Mouse (Mus musculus) hindbrain, embryonic 10.5 days (tissue): Measurements from ENCODE around the gene Ldha. TPM values are rescaled to one million over a fixed set of nuclear protein-coding genes. Genes with fewer than 3 reads are reported as not detected.
A peak's percentile ranks its signal among the peaks of the same experiment; 100 is the strongest.

Experiments
- DNase-seq: peaks from one replicate; pipeline ENCODE4 v3.0.0-alpha.2; 2017; ENCODE audit warnings: low spot score
- H3K27ac ChIP-seq: fragments of 300-500 bp; sonication (generic); 2 replicates; pipeline ENCODE4 v1.5.1; 2016; ENCODE audit warnings: mild to moderate bottlenecking, moderate library complexity
- H3K27me3 ChIP-seq: fragments of 300-500 bp; sonication (generic); 2 replicates; pipeline ENCODE4 v1.6.1; 2016; ENCODE audit warnings: mild to moderate bottlenecking; ENCODE audit not compliant: poor library complexity, insufficient read depth, severe bottlenecking
- H3K36me3 ChIP-seq: fragments of 300-500 bp; sonication (generic); 2 replicates; pipeline ENCODE4 v1.6.1; 2016; ENCODE audit warnings: mild to moderate bottlenecking, moderate library complexity
- H3K4me1 ChIP-seq: fragments of 300-500 bp; sonication (generic); replicated peaks from 2 replicates; pipeline ENCODE4 v1.6.1; 2016; ENCODE audit warnings: mild to moderate bottlenecking
- H3K4me3 ChIP-seq: fragments of 300-500 bp; sonication (generic); 2 replicates; pipeline ENCODE4 v1.5.1; 2016; ENCODE audit warnings: mild to moderate bottlenecking, moderate library complexity
- H3K9me3 ChIP-seq: fragments of 300-500 bp; sonication (generic); 2 replicates; pipeline ENCODE4 v1.6.1; 2016; ENCODE audit warnings: mild to moderate bottlenecking, moderate library complexity
- WGBS: fragments of 180-500 bp; shearing (Covaris S2); methylation state at CpG from one replicate; pipeline ENCODE4 v1.1.7; 2016; 5-methylcytosine and 5-hydroxymethylcytosine counted together
- polyA plus RNA-seq: library from polyadenylated mRNA; unstranded; fragments of >200 nt; fragmentation: Nextera tagmentation; extraction: Ambion mirVana; gene quantifications from 2 replicates; pipeline ENCODE4 v1.2.1, GENCODE M21; 2016

Gene Ldha
- polyA plus RNA-seq, 1 experiment from 2014 or later: 2,204 TPM

- no peaks in the 10 kb centered on the region for H3K9me3 ChIP-seq
- peaks cover 27% of the 10 kb centered on the region; the same call in 1 of the 2 replicates for H3K27me3 ChIP-seq
- 50% methylated on average over 4 of the region's 4 CpGs for WGBS
- peaks cover 70% of the 10 kb centered on the region for H3K4me1 ChIP-seq
- H3K36me3 ChIP-seq: no peaks in the 10 kb centered on the region
- no peak for DNase-seq
- H3K27ac ChIP-seq: no peak overlapping the region
- no peak overlapping the region for H3K4me3 ChIP-seq
These were observed 949 bp upstream of the Ldha start for GRCm38 (mm10) chr7:46840326-46840725.

GRCm38 (mm10) chr7:46842278-46842677, 1.0 kb downstream of the Ldha start:
- H3K4me3 ChIP-seq: no peak overlapping the region
- no peak overlapping the region for H3K27ac ChIP-seq
- no peaks in the 10 kb centered on the region for H3K9me3 ChIP-seq
- peaks cover 27% of the 10 kb centered on the region; the same call in 1 of the 2 replicates for H3K27me3 ChIP-seq
- peaks cover 77% of the 10 kb centered on the region for H3K4me1 ChIP-seq
- peaks cover 5% of the 10 kb centered on the region; the same call in 1 of the 2 replicates for H3K36me3 ChIP-seq
- WGBS: 31% methylated on average over 5 of the region's 5 CpGs
- DNase-seq: no peak

GRCm38 (mm10) chr7:46843576-46843975, 2.3 kb downstream of the Ldha start:
- WGBS: 87% methylated on average over 4 of the region's 4 CpGs
- Histone ChIP-seq H3K27ac (0 out of 2 replicates have a peak overlapping the region, but pooled peaks have one; percentile 2), H3K4me1 (peaks cover 71% of the 10 kb centered on the region)

GRCm38 (mm10) chr7:46845211-46845977, 4.1 kb downstream of the Ldha start:
- Histone ChIP-seq H3K36me3 (peaks cover 36% of the 10 kb centered on the region), H3K4me3 (peak overlapping the region; percentile 94), H3K4me1 (peaks cover 59% of the 10 kb centered on the region), H3K27ac (peak overlapping the region; percentile 99), H3K27me3 (peaks cover 27% of the 10 kb centered on the region; the same call in 1 of the 2 replicates), H3K9me3 (no peaks in the 10 kb centered on the region)
- peak; percentile 93 for DNase-seq
- WGBS: under 1% methylated on average over 51 of the region's 51 CpGs

More at GRCm38 (mm10) chr7:46843576-46843975, 2.3 kb downstream of the Ldha start:
- Histone ChIP-seq H3K9me3 (no peaks in the 10 kb centered on the region), H3K36me3 (peaks cover 18% of the 10 kb centered on the region), H3K27me3 (peaks cover 27% of the 10 kb centered on the region; the same call in 1 of the 2 replicates), H3K4me3 (no peak overlapping the region)
- no peak for DNase-seq

GRCm38 (mm10) chr7:46845978-46846485, 4.8 kb downstream of the Ldha start:
- DNase-seq: peak; percentile 50
- WGBS: under 1% methylated on average over 36 of the region's 36 CpGs
- peak overlapping the region; percentile 99 for H3K27ac ChIP-seq

GRCm38 (mm10) chr7:46846486-46847244, 5.4 kb downstream of the Ldha start:
- Histone ChIP-seq H3K36me3 (peaks cover 49% of the 10 kb centered on the region), H3K4me1 (peaks cover 47% of the 10 kb centered on the region), H3K27me3 (peaks cover 15% of the 10 kb centered on the region; the same call in 1 of the 2 replicates), H3K27ac (peak overlapping the region; percentile 99), H3K4me3 (peak overlapping the region; percentile 94), H3K9me3 (no peaks in the 10 kb centered on the region)
- WGBS: 2% methylated on average over 28 of the region's 28 CpGs
- DNase-seq: peak; percentile 83

More at GRCm38 (mm10) chr7:46845978-46846485, 4.8 kb downstream of the Ldha start:
- Histone ChIP-seq H3K9me3 (no peaks in the 10 kb centered on the region), H3K4me1 (peaks cover 53% of the 10 kb centered on the region), H3K4me3 (peak overlapping the region; percentile 94), H3K27me3 (peaks cover 21% of the 10 kb centered on the region; the same call in 1 of the 2 replicates), H3K36me3 (peaks cover 43% of the 10 kb centered on the region)

GRCm38 (mm10) chr7:46849287-46849686, 8.0 kb downstream of the Ldha start:
- Histone ChIP-seq H3K27me3 (no peaks in the 10 kb centered on the region), H3K9me3 (no peaks in the 10 kb centered on the region), H3K4me1 (peaks cover 36% of the 10 kb centered on the region), H3K4me3 (no peak overlapping the region), H3K27ac (no peak overlapping the region), H3K36me3 (peaks cover 75% of the 10 kb centered on the region)
- WGBS: 67% methylated on average over 5 of the region's 5 CpGs
- DNase-seq: no peak

GRCm38 (mm10) chr7:46851026-46851425, 9.8 kb downstream of the Ldha start:
- peak; percentile 23 for DNase-seq
- H3K4me1 ChIP-seq: peaks cover 20% of the 10 kb centered on the region
- H3K36me3 ChIP-seq: peaks cover 92% of the 10 kb centered on the region
- H3K4me3 ChIP-seq: no peak overlapping the region
- H3K27me3 ChIP-seq: no peaks in the 10 kb centered on the region
- H3K27ac ChIP-seq: no peak overlapping the region
- 64% methylated on average over 7 of the region's 7 CpGs for WGBS
- H3K9me3 ChIP-seq: no peaks in the 10 kb centered on the region

- H3K4me1 ChIP-seq: peaks cover 7% of the 10 kb centered on the region
- no peaks in the 10 kb centered on the region for H3K27me3 ChIP-seq
- H3K4me3 ChIP-seq: no peak overlapping the region
- no peaks in the 10 kb centered on the region for H3K9me3 ChIP-seq
- H3K27ac ChIP-seq: no peak overlapping the region
- no peak for DNase-seq
- H3K36me3 ChIP-seq: peaks cover 89% of the 10 kb centered on the region
- 93% methylated on average over 1 of the region's 1 CpGs for WGBS
These were observed 11.4 kb downstream of the Ldha start for GRCm38 (mm10) chr7:46852666-46853065.

GRCm38 (mm10) chr7:46853365-46853764, 12.1 kb downstream of the Ldha start:
- Histone ChIP-seq H3K9me3 (no peaks in the 10 kb centered on the region), H3K36me3 (peaks cover 82% of the 10 kb centered on the region), H3K4me1 (peaks cover 6% of the 10 kb centered on the region; the same call in 1 of the 2 replicates), H3K4me3 (no peak overlapping the region), H3K27ac (no peak overlapping the region), H3K27me3 (no peaks in the 10 kb centered on the region)
- no peak for DNase-seq
- 92% methylated on average over 9 of the region's 9 CpGs for WGBS

- H3K9me3 ChIP-seq: no peaks in the 10 kb centered on the region
- peaks cover 56% of the 10 kb centered on the region for H3K36me3 ChIP-seq
- DNase-seq: no peak
These were observed 14.7 kb downstream of the Ldha start for GRCm38 (mm10) chr7:46855866-46856560.

GRCm38 (mm10) chr7:46857436-46857835, 16.2 kb downstream of the Ldha start:
- no peaks in the 10 kb centered on the region for H3K4me1 ChIP-seq
- WGBS: 74% methylated on average over 9 of the region's 9 CpGs
- peaks cover 42% of the 10 kb centered on the region for H3K36me3 ChIP-seq
- no peak for DNase-seq
- no peak overlapping the region for H3K4me3 ChIP-seq
- H3K9me3 ChIP-seq: no peaks in the 10 kb centered on the region
- no peak overlapping the region for H3K27ac ChIP-seq
- H3K27me3 ChIP-seq: no peaks in the 10 kb centered on the region

More at GRCm38 (mm10) chr7:46855866-46856560, 14.7 kb downstream of the Ldha start:
- Histone ChIP-seq H3K4me1 (no peaks in the 10 kb centered on the region), H3K4me3 (no peak overlapping the region), H3K27ac (no peak overlapping the region), H3K27me3 (no peaks in the 10 kb centered on the region)
- 73% methylated on average over 7 of the region's 7 CpGs for WGBS
